Mouse (Mus musculus) heart, postnatal 0 days (tissue): ENCODE measurements at regions not wholly inside any gene's neighbourhood (a gene's known extent, or its start where the extent isn't known, plus 50 kb on each side); places are given as distances from the start of the nearest gene placed in this dataset.
A peak's percentile ranks its signal among the peaks of the same experiment; 100 is the strongest.

Experiments
- CTCF ChIP-seq: IDR thresholded peaks from 2 replicates; pipeline ENCODE4 v1.5.1; 2016; ENCODE audit warnings: antibody characterized with exemption, control low read depth, low read depth
- EP300 ChIP-seq: IDR thresholded peaks from 2 replicates; pipeline ENCODE4 v1.6.1; 2016; ENCODE audit warnings: antibody characterized with exemption, low read depth

DNA sequence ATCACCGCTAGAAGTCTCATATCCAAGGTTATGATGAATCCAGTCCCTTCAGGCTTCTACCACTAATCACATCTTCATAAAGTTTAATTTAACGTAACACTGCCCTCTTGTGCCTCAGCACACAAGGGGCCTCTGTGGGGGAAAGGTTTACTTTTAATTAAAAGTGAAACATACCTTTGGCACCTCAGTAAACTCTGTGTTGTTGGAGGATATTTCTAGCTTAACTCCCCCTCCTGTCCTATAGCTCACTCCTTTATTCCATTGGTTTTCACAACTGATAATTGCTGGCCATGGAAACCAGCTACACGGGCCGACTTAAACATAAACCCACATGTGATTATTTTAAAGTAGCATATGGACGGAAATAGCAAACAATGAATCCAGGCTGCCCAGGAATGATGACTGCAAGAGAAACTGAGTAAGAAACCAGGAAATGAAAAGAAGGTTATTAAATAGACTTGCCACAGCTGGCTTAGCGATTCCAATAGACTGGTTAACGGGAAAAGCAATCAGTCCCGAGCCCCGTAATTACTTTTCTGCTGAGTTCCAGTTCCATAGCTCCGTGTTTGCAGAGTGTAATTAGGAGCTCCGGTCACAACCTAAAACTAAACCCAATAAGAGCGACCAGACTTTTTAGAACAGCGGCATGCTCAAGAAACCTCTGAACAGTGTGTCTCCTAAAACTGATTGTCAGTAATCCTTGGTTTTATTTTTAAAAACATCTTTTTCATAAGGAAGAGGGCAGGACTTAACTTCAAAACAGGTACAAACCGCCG, 600.2 kb upstream of the Adamts9 start:
- peak; percentile 63 for TF ChIP-seq CTCF
- TF ChIP-seq EP300 = no peak
